Mouse (Mus musculus) limb, embryonic 13.5 days (tissue): ENCODE results near the gene Cntd1. TPM values are rescaled to one million over a fixed set of nuclear protein-coding genes. Genes with fewer than 3 reads are reported as not detected.
"Not testable (repeated sequence)": the region's sequence is repeated elsewhere in the genome, so short reads cannot be mapped to it uniquely, and the experiment has no call there.

Experiments used
- ATAC-seq: fragments of 200-750 bp; cut with Nextera tagmentation; 2 replicates; pipeline ENCODE4 v1.8.0; 2017; ENCODE audit warnings: low read depth, moderate number of reproducible peaks, moderate TSS enrichment; ENCODE audit not compliant: low FRiP score
- H3K27ac ChIP-seq: fragments of 300-500 bp; sonication (generic); 2 replicates; pipeline ENCODE4 v1.5.1; 2015; ENCODE audit warnings: inconsistent platforms, mild to moderate bottlenecking, moderate library complexity
- H3K27me3 ChIP-seq: fragments of 300-500 bp; sonication (generic); 2 replicates; pipeline ENCODE4 v1.6.1; 2015; ENCODE audit warnings: mild to moderate bottlenecking, inconsistent platforms
- H3K36me3 ChIP-seq: fragments of 300-500 bp; sonication (generic); 2 replicates; pipeline ENCODE4 v1.6.1; 2015; ENCODE audit warnings: inconsistent platforms, mild to moderate bottlenecking, moderate library complexity
- H3K4me1 ChIP-seq: fragments of 300-500 bp; sonication (generic); 2 replicates; pipeline ENCODE4 v1.6.1; 2015; ENCODE audit warnings: inconsistent platforms
- H3K4me2 ChIP-seq: fragments of 300-500 bp; sonication (generic); replicated peaks from 2 replicates; pipeline ENCODE4 v1.6.1; 2015; ENCODE audit warnings: inconsistent platforms, mild to moderate bottlenecking, moderate library complexity
- H3K4me3 ChIP-seq: fragments of 300-500 bp; sonication (generic); 2 replicates; pipeline ENCODE4 v1.5.1; 2015; ENCODE audit warnings: moderate library complexity, mild to moderate bottlenecking, inconsistent platforms
- H3K9ac ChIP-seq: fragments of 300-500 bp; sonication (generic); 2 replicates; pipeline ENCODE4 v1.6.1; 2015; ENCODE audit warnings: mild to moderate bottlenecking, inconsistent platforms
- H3K9me3 ChIP-seq: fragments of 300-500 bp; sonication (generic); 2 replicates; pipeline ENCODE4 v1.6.1; 2016; ENCODE audit warnings: inconsistent platforms
- WGBS: fragments of 180-500 bp; shearing (Covaris S2); methylation state at CpG from one replicate; pipeline ENCODE4 v1.1.7; 2015; 5-methylcytosine and 5-hydroxymethylcytosine counted together
- polyA plus RNA-seq: library from polyadenylated mRNA; unstranded; fragments of >200 nt; fragmentation: Nextera tagmentation; extraction: Ambion mirVana; gene quantifications from 2 replicates; pipeline ENCODE4 v1.2.1, GENCODE M21; 2015

Gene Cntd1
- polyA plus RNA-seq, 1 experiment from 2014 or later = 1.9 TPM

GRCm38 (mm10) chr11:101326147-101326546 is 47.3 kb downstream of the Cntd1 start:
- no peak for ATAC-seq
- WGBS = 85% methylated on average over 11 of the region's 11 CpGs
- Histone ChIP-seq H3K9ac (peak overlapping the region; percentile 25; the same call in 1 of the 2 replicates), H3K4me3 (no peak overlapping the region), H3K27ac (no peak overlapping the region), H3K27me3 (no peaks in the 10 kb centered on the region), H3K4me1 (no peaks in the 10 kb centered on the region), H3K36me3 (peaks cover 53% of the 10 kb centered on the region), H3K9me3 (no peaks in the 10 kb centered on the region), H3K4me2 (no peak overlapping the region)

- ATAC-seq = no peak
- 53% methylated on average over 3 of the region's 3 CpGs for WGBS
- no peaks in the 10 kb centered on the region for H3K4me1 ChIP-seq
- H3K27me3 ChIP-seq = no peaks in the 10 kb centered on the region
- no peak overlapping the region for H3K4me2 ChIP-seq
- no peak overlapping the region for H3K27ac ChIP-seq
- peaks cover 41% of the 10 kb centered on the region for H3K36me3 ChIP-seq
- H3K4me3 ChIP-seq = no peak overlapping the region
- H3K9ac ChIP-seq = no peak overlapping the region
- no peaks in the 10 kb centered on the region for H3K9me3 ChIP-seq
Measured at GRCm38 (mm10) chr11:101327311-101327710, 48.5 kb downstream of the Cntd1 start.

- WGBS = 84% methylated on average over 6 of the region's 6 CpGs
- no peak overlapping the region for H3K27ac ChIP-seq
Measured at GRCm38 (mm10) chr11:101328941-101329635, 50.3 kb downstream of the Cntd1 start.

GRCm38 (mm10) chr11:101330371-101330924 is 51.6 kb downstream of the Cntd1 start, which contains the start of gene Aoc3:
Aoc3 (plus strand) TSS chr11:101330605.
- 62% methylated on average over 7 of the region's 7 CpGs for WGBS
- Histone ChIP-seq H3K4me3 (no peak within 1 kb of the TSS), H3K36me3 (peaks cover 10% of the 10 kb centered on the region)

More at GRCm38 (mm10) chr11:101328941-101329635, 50.3 kb downstream of the Cntd1 start:
- H3K4me1 ChIP-seq = no peaks in the 10 kb centered on the region
- no peak for ATAC-seq
- H3K4me2 ChIP-seq = no peak overlapping the region
- H3K4me3 ChIP-seq = no peak overlapping the region
- H3K27me3 ChIP-seq = no peaks in the 10 kb centered on the region
- H3K36me3 ChIP-seq = peaks cover 23% of the 10 kb centered on the region
- no peaks in the 10 kb centered on the region for H3K9me3 ChIP-seq
- H3K9ac ChIP-seq = no peak overlapping the region

GRCm38 (mm10) chr11:101330961-101331360 is 52.1 kb downstream of the Cntd1 start:
- not testable (repeated sequence) for H3K4me3 ChIP-seq, H3K9ac ChIP-seq, H3K4me2 ChIP-seq, H3K4me1 ChIP-seq, H3K36me3 ChIP-seq, H3K27ac ChIP-seq, H3K27me3 ChIP-seq, ATAC-seq, H3K9me3 ChIP-seq
- 79% methylated on average over 6 of the region's 6 CpGs for WGBS

More at GRCm38 (mm10) chr11:101330371-101330924, 51.6 kb downstream of the Cntd1 start, which contains the start of gene Aoc3:
- Histone ChIP-seq H3K27ac (no peak within 1 kb of the TSS), H3K9ac (no peak within 1 kb of the TSS), H3K9me3 (no peaks in the 10 kb centered on the region), H3K4me1 (no peaks in the 10 kb centered on the region; the same call in 1 of the 2 replicates), H3K27me3 (no peaks in the 10 kb centered on the region), H3K4me2 (no peak within 1 kb of the TSS)
- 0 out of 2 replicates have a peak, but pooled peaks have one; percentile 24 for ATAC-seq

GRCm38 (mm10) chr11:101332537-101332936 is 53.7 kb downstream of the Cntd1 start:
- no peak for ATAC-seq
- H3K4me3 ChIP-seq = no peak overlapping the region
- WGBS = 80% methylated on average over 3 of the region's 3 CpGs

GRCm38 (mm10) chr11:101334023-101334422 is 55.2 kb downstream of the Cntd1 start:
- Histone ChIP-seq H3K4me3 (no peak overlapping the region), H3K4me1 (peaks cover 15% of the 10 kb centered on the region), H3K27ac (no peak overlapping the region), H3K9me3 (no peaks in the 10 kb centered on the region), H3K4me2 (no peak overlapping the region), H3K36me3 (no peaks in the 10 kb centered on the region), H3K27me3 (no peaks in the 10 kb centered on the region), H3K9ac (no peak overlapping the region)
- WGBS = 28% methylated on average over 10 of the region's 10 CpGs
- ATAC-seq = no peak

More at GRCm38 (mm10) chr11:101332537-101332936, 53.7 kb downstream of the Cntd1 start:
- peaks cover 5% of the 10 kb centered on the region for H3K4me1 ChIP-seq
- H3K4me2 ChIP-seq = no peak overlapping the region
- no peak overlapping the region for H3K27ac ChIP-seq
- H3K27me3 ChIP-seq = no peaks in the 10 kb centered on the region
- H3K9me3 ChIP-seq = no peaks in the 10 kb centered on the region
- H3K36me3 ChIP-seq = 0 out of 2 replicates have a peak, but pooled peaks cover 2% of the 10 kb centered on the region
- H3K9ac ChIP-seq = no peak overlapping the region

GRCm38 (mm10) chr11:101334516-101334915 is 55.7 kb downstream of the Cntd1 start:
- no peak for ATAC-seq
- Histone ChIP-seq H3K36me3 (no peaks in the 10 kb centered on the region), H3K4me2 (no peak overlapping the region), H3K27me3 (no peaks in the 10 kb centered on the region), H3K9ac (no peak overlapping the region), H3K27ac (no peak overlapping the region), H3K9me3 (no peaks in the 10 kb centered on the region), H3K4me1 (peaks cover 15% of the 10 kb centered on the region), H3K4me3 (no peak overlapping the region)
- WGBS = 10% methylated on average over 6 of the region's 6 CpGs

- no peak for ATAC-seq
- no peaks in the 10 kb centered on the region for H3K27me3 ChIP-seq
- no peaks in the 10 kb centered on the region for H3K9me3 ChIP-seq
- H3K4me3 ChIP-seq = no peak overlapping the region
- no peaks in the 10 kb centered on the region for H3K36me3 ChIP-seq
- no peak overlapping the region for H3K27ac ChIP-seq
- H3K9ac ChIP-seq = no peak overlapping the region
- peaks cover 15% of the 10 kb centered on the region for H3K4me1 ChIP-seq
- 87% methylated on average over 9 of the region's 9 CpGs for WGBS
- no peak overlapping the region for H3K4me2 ChIP-seq
Measured at GRCm38 (mm10) chr11:101335685-101336084, 56.9 kb downstream of the Cntd1 start.

GRCm38 (mm10) chr11:101338123-101338760 is 59.4 kb downstream of the Cntd1 start:
- Histone ChIP-seq H3K36me3 (no peaks in the 10 kb centered on the region), H3K4me2 (peak overlapping the region; percentile 57), H3K27ac (0 out of 2 replicates have a peak overlapping the region, but pooled peaks have one; percentile 3), H3K27me3 (no peaks in the 10 kb centered on the region), H3K4me3 (peak overlapping the region; percentile 33), H3K9ac (peak overlapping the region; percentile 0; the same call in 1 of the 2 replicates), H3K4me1 (peaks cover 15% of the 10 kb centered on the region), H3K9me3 (no peaks in the 10 kb centered on the region)
- 2% methylated on average over 9 of the region's 9 CpGs for WGBS
- peak; percentile 80 for ATAC-seq
